Mouse (Mus musculus) adipocyte (in vitro differentiated cells): ENCODE measurements at regions not wholly inside any gene's neighbourhood (a gene's known extent, or its start where the extent isn't known, plus 50 kb on each side); places are given as distances from the start of the nearest gene placed in this dataset.

Source experiments
- DNase-seq: peaks from one replicate; pipeline ENCODE4 v3.0.0-alpha.2; 2016; ENCODE audit warnings: low spot score

DNA sequence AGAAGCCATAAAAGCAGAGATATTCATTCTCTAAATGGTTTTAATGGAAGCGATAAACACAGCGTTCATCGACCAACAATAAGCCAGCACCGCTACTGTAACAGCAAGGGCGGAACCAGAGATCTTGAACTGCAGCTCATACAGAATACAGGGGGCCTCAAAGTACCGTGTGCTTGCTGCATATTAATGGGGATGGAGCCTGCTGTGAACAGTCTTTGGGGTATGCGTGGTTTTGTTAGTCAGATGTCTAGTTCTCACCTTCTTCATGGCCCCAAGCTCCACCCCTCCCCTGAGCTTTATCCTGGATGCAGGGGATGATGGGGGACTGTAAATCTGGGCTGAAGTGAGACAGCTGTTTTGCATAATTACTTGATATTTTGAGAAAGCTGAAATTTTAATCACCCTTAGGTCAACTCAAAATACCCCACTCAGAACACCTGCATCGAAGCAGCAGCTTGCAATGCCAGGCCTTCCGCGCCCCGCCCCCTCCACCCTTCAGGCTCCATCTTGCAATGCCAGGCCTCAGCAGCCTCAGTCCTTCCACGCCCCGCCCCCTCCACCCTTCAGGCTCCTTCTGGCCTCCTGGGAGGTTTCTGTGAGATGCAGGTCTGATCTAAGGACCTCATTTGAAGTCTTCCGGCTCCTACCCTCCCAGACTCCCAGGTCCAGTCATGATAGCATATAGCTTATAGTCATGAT is 73.5 kb upstream of the Tspan5 start:
- no peak for DNase-seq

DNA sequence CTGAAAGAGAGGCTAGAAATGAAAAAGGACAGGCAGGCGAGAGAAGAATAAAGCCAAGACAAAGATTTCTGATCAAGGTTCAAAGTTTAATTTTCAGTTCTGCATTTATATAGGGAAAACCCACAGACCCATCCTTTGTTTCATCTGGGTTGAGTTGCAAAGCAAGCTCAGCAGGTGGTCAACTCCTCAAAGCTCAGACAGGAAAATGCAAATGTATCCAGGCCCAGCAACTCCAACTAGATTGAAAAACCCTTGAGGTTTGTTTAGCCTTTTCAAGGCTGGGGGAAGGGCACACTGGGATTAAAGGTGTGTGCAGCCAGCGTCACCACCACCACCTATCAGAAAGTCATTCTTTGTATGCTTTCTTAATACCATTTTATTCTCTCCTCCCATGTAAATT is 66.1 kb upstream of the Tspan5 start:
- no peak for DNase-seq

DNA sequence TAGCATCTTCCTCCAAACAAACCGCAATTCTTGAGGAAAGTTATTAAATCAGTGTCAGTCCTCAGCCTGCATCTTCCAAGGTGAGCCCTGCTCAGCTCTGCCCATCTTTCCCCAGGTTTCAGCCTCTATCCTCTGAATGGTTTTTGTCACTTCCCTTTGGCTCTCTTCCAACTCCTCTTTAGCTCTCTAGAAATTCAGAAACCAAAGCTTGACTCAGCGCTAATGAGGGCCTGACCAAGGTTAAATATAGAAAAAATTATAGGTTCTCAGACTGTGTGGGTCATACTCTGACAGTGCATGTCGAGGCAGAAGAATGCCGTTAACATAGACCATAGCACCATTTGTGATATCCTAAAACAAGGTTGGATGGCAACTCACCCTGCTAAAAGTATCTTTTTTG is 63.6 kb upstream of the Tspan5 start:
- no peak for DNase-seq

DNA sequence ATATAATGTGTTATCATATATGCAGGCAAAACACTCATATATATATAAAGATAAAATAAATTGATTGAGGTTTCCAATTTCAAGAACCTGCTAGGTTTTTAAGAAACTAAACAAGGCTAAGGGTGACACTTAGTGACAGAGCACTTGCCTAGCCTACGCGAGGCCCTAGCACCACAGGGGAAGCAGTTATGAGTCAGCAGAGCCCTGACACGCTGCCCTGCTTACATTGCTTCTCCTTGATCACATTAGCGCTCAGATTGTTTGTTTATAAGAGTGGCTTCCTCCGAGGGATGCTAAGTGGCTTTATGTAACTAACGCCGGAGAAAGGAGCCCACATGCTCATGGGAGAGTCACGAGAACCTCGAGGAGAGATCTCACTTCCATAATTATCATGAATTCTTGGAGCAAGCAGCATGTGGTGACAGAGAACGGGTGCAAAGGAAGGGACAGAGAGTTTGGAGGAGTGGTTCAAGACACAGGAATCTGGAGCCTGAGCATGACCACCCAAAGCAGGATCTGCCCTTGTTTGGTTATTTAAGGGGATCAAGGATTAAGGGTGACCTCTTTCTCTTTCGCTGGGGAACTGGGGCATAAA is 55.3 kb upstream of the Tspan5 start:
- no peak for DNase-seq

DNA sequence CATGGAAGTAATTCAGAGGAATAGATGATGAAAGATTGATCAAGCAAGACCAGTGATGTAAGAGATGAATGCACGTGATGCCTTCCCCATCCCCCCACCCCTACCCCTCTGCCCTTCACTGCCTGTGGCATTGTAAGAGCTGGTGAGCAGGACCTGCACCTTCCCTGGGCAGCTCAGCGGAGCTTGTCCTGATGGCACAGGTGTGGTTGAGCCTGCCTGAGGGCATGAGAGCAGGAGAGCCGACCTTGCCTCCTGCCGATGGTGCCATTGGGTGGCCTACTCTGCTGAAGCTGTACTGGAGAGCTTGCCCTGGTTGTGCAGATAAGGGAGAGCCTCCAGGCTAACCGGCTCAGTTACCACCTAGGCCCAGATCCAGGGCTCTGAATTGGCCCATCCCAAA is 53.4 kb upstream of the Tspan5 start:
- no peak for DNase-seq
